Comparison of ENCODE assay signal across 8 mouse cellular contexts in the genomic region with DNA sequence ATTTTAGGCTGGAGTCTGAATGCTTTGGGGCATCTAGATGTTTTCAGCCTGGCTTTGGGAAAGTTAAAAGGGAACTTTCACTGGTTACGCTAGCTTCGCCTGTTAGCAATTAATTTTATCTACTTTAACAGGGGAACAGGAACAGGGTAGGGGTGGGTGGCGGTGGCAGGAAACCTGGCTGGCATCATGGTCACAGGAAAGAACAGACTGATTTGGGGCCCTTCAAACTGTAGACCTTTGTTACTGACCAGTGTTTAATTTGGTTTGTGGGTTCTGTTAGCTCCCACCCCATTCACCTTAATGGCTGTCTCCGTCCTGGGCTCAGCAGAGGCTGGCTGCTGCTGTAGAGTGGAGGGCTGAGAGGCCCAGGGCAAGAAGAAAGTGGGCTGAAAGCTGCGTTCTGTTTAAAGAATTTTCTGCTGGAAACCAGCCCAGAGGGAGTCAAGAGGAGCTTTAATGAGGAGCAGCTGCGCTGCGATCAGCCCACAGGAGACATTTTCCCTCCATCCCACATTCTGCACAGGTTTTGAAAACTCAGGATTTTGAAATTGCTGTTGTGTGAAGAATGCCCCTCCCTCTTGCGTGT. TPM values are rescaled to one million over a fixed set of nuclear protein-coding genes. Genes with fewer than 3 reads are reported as not detected.
DNase-seq lines count a peak whose midpoint lies in the region; ATAC-seq and TF ChIP-seq lines count a peak whose summit lies in the region.

No protein-coding gene starts in this region.

- ATAC-seq in heart, embryonic 16.5 days (replicated peaks; ENCODE audit: extremely low read depth, insufficient read depth, low FRiP score), result peak; percentile 52; the same call in 1 of the 2 replicates

- peaks cover 6% of the 10 kb centered on the region; the same call in 1 of the 2 replicates for H3K36me3 ChIP-seq in spleen, adult 2 months (ENCODE audit: control insufficient read depth, insufficient read depth, low read length)
- peaks cover 11% of the 10 kb centered on the region; the same call in 1 of the 2 replicates for H3K36me3 ChIP-seq in forebrain, embryonic 10.5 days (replicated peaks)
- no peaks in the 10 kb centered on the region for H3K36me3 ChIP-seq in heart, embryonic 16.5 days (ENCODE audit: control insufficient read depth, insufficient read depth)

- H3K4me2 ChIP-seq in heart, embryonic 16.5 days (ENCODE audit: low read depth, low read length), result peak overlapping the region; percentile 45

- peak overlapping the region; percentile 61 for H3K27ac ChIP-seq in spleen, adult 2 months (ENCODE audit: insufficient read depth, low read length)
- peak overlapping the region; percentile 88 for H3K27ac ChIP-seq in forebrain, embryonic 10.5 days
- peak overlapping the region; percentile 78 for H3K27ac ChIP-seq in heart, embryonic 16.5 days (ENCODE audit: low read length)

- DNase-seq in spleen, adult 2 months (ENCODE audit: low read depth in 1 of 2, low spot score in 2 of 2), result no peak
- no peak for DNase-seq in spleen, postnatal 36 days (ENCODE audit: low spot score in 2 of 2)
- DNase-seq in forebrain, embryonic 10.5 days (ENCODE audit: extremely low spot score, low spot score), result no peak
- DNase-seq in layer of hippocampus, postnatal 10 days (ENCODE audit: low spot score in 2 of 2), result peak; percentile 46 to 63
- peak; percentile 75 for DNase-seq in lung, postnatal 14 days
- peak; percentile 47 to 49 for DNase-seq in right cerebral cortex, adult 2 months (ENCODE audit: low spot score in 2 of 2)
- no peak for DNase-seq in spleen, adult 18-20 months

- peaks cover 19% of the 10 kb centered on the region; the same call in 1 of the 2 replicates for H3K4me1 ChIP-seq in spleen, adult 2 months (ENCODE audit: control insufficient read depth, insufficient read depth, insufficient read length)
- peaks cover 69% of the 10 kb centered on the region for H3K4me1 ChIP-seq in forebrain, embryonic 10.5 days
- peaks cover 61% of the 10 kb centered on the region for H3K4me1 ChIP-seq in heart, embryonic 16.5 days (ENCODE audit: control insufficient read depth, insufficient read depth, low read length)

- H3K9ac ChIP-seq in heart, embryonic 16.5 days (ENCODE audit: low read length), result peak overlapping the region; percentile 45; the same call in 1 of the 2 replicates

- H3K9me3 ChIP-seq in forebrain, embryonic 10.5 days, result no peaks in the 10 kb centered on the region
- H3K9me3 ChIP-seq in heart, embryonic 16.5 days (replicated peaks; ENCODE audit: control insufficient read depth, low read length), result no peaks in the 10 kb centered on the region

- H3K27me3 ChIP-seq in spleen, adult 2 months (ENCODE audit: control insufficient read depth, insufficient read depth, low read length), result no peaks in the 10 kb centered on the region
- H3K27me3 ChIP-seq in forebrain, embryonic 10.5 days (ENCODE audit: poor library complexity, severe bottlenecking), result no peaks in the 10 kb centered on the region
- H3K27me3 ChIP-seq in heart, embryonic 16.5 days (ENCODE audit: control insufficient read depth, insufficient read depth, low read length), result no peaks in the 10 kb centered on the region

- no peak for TF ChIP-seq CTCF in spleen, adult 2 months (IDR thresholded peaks at IDR 0.05; ENCODE audit: extremely low read depth, insufficient read depth, insufficient read length, insufficient replicate concordance)

- TF ChIP-seq POLR2A in spleen, adult 2 months (IDR thresholded peaks at IDR 0.05; ENCODE audit: low read depth, low read length), result no peak

- 33% methylated on average over 8 of the region's 8 CpGs for WGBS in spleen, adult 2 months
- 42% methylated on average over 8 of the region's 8 CpGs for WGBS in forebrain, embryonic 10.5 days
- 18% methylated on average over 8 of the region's 8 CpGs for WGBS in heart, embryonic 16.5 days

- no peak overlapping the region for H3K4me3 ChIP-seq in spleen, adult 2 months (ENCODE audit: extremely low read depth, insufficient read depth, insufficient read length)
- peak overlapping the region; percentile 8; the same call in 1 of the 2 replicates for H3K4me3 ChIP-seq in forebrain, embryonic 10.5 days
- no peak overlapping the region for H3K4me3 ChIP-seq in heart, embryonic 16.5 days (ENCODE audit: low read length)

RNA-seq across cellular contexts. Expression of a gene that starts 50.0 kb away (rescaled TPM):
- 45.7 and 63.3 TPM in 2 replicates for polyA plus RNA-seq in spleen, adult 2 months (2012; rRNA removed)
- polyA plus RNA-seq in forebrain, embryonic 10.5 days (2016; fragmentation: Nextera tagmentation; extraction: Ambion mirVana), result 19.1 and 21.2 TPM in 2 replicates
- 10.5 and 13.6 TPM in 2 replicates for polyA plus RNA-seq in heart, embryonic 16.5 days (2015; fragmentation: Nextera tagmentation; extraction: Ambion mirVana)
- 10 to 100 TPM; 28.6 to 32.5 TPM for total RNA-seq in layer of hippocampus, postnatal 10 days (2021)

Comparison
In these comparisons a context has a peak if more than half of its experiments do, and no peak if none do; other contexts are left out.
1. DNase-seq: peak in layer of hippocampus, postnatal 10 days (2 of 2), lung, postnatal 14 days (single experiment) and right cerebral cortex, adult 2 months (2 of 2); none in spleen, adult 2 months (0 of 2), spleen, postnatal 36 days (0 of 2), forebrain, embryonic 10.5 days (single experiment) and spleen, adult 18-20 months (0 of 2).
2. Peak in every context shown above with its lines, with median percentiles within 50 percentile points of each other: H3K27ac ChIP-seq.